Mouse (Mus musculus): ENCODE results near the gene Tomm40.

DNA sequence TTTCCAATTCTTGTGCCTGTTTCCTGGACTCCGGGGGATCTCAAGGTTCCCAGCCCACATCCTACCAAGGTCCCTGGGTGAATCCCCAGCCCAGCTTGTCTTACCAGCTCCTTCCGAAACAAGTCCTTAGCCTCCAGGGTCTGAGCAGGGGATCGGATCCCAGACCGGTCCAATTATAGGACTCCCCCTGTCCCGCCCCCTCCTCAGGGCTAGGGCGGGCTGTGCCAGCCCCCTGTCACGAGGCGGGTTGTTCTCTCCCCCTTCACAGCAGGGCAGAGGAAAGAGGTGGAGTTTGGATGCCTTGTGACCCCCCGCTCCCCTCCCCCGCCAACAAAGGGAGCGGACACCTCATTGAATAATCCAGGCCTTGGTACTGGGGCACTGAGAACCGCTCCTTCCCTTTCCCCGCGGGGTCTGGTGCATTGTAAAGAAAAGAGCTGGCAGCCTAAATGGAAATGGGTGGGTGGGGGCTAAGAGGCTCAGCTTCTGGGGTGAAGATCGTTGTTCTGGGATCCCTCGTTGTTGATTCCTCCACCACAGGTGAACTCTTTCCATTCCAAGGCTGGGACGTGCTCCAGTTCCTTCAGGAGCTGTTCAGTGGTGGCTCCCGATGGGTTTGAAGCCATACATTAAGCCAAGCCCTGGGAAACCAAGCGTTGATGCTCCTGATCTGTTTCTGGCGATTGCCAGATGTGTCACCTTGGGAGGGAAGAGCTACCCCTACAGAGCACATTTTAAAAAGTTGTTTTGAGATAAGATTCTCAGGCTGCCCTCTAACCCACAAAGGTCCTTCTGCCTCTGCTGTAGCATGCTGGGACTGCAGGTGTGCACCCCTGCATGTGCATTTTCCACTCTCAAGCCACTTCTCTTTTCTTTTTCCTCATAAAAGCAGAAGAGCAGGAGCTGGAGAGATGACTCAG lies 16.1 kb downstream of the Tomm40 start, which contains the start of gene Apoe:
- no peak for TF ChIP-seq ZNF384 (IDR thresholded peaks at IDR 0.05; ENCODE audit: low read depth, low read length)
- no peak for TF ChIP-seq HCFC1 (IDR thresholded peaks at IDR 0.05; ENCODE audit: borderline replicate concordance, insufficient read depth, low read length)
- TF ChIP-seq MAFK (IDR thresholded peaks at IDR 0.05; ENCODE audit: insufficient read depth, low read depth, low read length) = no peak
- no peak for TF ChIP-seq CHD2 (IDR thresholded peaks at IDR 0.05; ENCODE audit: low read depth, low read length)
- no peak for TF ChIP-seq ZC3H11A (IDR thresholded peaks at IDR 0.05; ENCODE audit: borderline replicate concordance, low read depth, low read length)
